8 mouse cellular contexts compared by ENCODE assay signal in the genomic region with DNA sequence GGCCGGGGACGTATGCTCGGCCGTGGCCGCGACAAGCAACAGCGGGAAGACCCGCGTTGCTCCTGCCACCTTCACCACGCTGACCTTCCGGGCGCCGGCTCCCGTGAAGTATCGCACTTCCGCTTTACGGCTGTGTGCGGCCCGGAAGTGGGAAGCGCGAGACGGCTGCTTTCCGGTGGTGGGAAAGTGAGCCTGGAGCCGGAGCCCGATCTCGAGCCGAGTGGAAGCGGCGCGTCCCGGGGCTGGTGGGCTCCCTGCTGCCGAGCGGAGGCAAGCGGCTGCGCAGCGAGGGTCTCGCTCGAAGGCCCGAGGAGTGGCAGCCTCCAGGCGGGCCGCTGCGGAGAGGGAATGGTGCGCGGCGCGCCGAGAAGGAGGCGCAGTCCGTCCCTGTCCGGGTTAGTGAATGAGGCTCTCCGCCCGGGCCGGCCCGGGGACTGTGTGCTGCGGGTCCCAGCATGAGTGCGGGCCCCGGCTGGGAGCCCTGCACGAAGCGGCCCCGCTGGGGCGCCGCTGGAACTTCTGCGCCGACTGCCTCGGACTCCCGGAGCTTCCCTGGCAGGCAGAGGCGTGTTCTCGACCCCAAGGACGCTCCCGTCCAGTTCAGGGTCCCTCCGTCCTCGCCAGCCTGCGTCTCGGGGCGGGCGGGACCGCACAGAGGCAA. TPM values are rescaled to one million over a fixed set of nuclear protein-coding genes. Genes with fewer than 3 reads are reported as not detected.
DNase-seq lines count a peak whose midpoint lies in the region; ATAC-seq and TF ChIP-seq lines count a peak whose summit lies in the region.

A gene (minus strand): TSS at position 108 of the 661 bp plus-strand sequence.
A gene (plus strand): TSS at position 159 of the 661 bp plus-strand sequence.

- DNase-seq in CD8-positive naive resting alpha-beta T cell, adult 2 months (ENCODE audit: low read depth in 2 of 2, low spot score in 2 of 2), result peak; percentile 74 to 79
- peak; percentile 74 for DNase-seq in c-Kit-positive CD71-negative TER-119-negative erythroid progenitor cells, embryonic 14.5 days (ENCODE audit: low read depth)
- DNase-seq in forebrain, embryonic 11.5 days (ENCODE audit: low spot score), result peak; percentile 91
- DNase-seq in heart, postnatal 0 days (ENCODE audit: low spot score), result peak; percentile 85
- DNase-seq in kidney, postnatal 4 days, result peak; percentile 89 to 94

- no peaks in the 10 kb centered on the region for H3K9me3 ChIP-seq in forebrain, embryonic 11.5 days (ENCODE audit: control insufficient read depth, low read length)
- no peaks in the 10 kb centered on the region for H3K9me3 ChIP-seq in heart, postnatal 0 days (replicated peaks; ENCODE audit: control insufficient read depth, low read length)
- H3K9me3 ChIP-seq in liver, embryonic 16.5 days (replicated peaks; ENCODE audit: control insufficient read depth, low read length), result no peaks in the 10 kb centered on the region; the same call in 1 of the 2 replicates
- H3K9me3 ChIP-seq in neural tube, embryonic 13.5 days, result no peaks in the 10 kb centered on the region

- WGBS in forebrain, embryonic 11.5 days, result under 1% methylated on average over 74 of the region's 77 CpGs
- under 1% methylated on average over 67 of the region's 77 CpGs for WGBS in heart, postnatal 0 days
- under 1% methylated on average over 69 of the region's 77 CpGs for WGBS in liver, embryonic 16.5 days (ENCODE audit: insufficient replicate concordance)
- WGBS in neural tube, embryonic 13.5 days, result under 1% methylated on average over 77 of the region's 77 CpGs

- no peak for TF ChIP-seq EP300 in heart, postnatal 0 days (IDR thresholded peaks at IDR 0.05; ENCODE audit: low read depth)

- no peak; the same call in 1 of the 2 replicates for TF ChIP-seq POLR2A in testis, adult 2 months (IDR thresholded peaks at IDR 0.05; ENCODE audit: control insufficient read depth, low read depth, low read length)

- peaks cover 2% of the 10 kb centered on the region; the same call in 1 of the 2 replicates for H3K36me3 ChIP-seq in forebrain, embryonic 11.5 days (ENCODE audit: control insufficient read depth, insufficient read depth, low read length)
- H3K36me3 ChIP-seq in heart, postnatal 0 days (replicated peaks; ENCODE audit: control insufficient read depth, insufficient read depth, low read length), result peaks cover 19% of the 10 kb centered on the region
- H3K36me3 ChIP-seq in liver, embryonic 16.5 days (ENCODE audit: control insufficient read depth, insufficient read depth), result peaks cover 18% of the 10 kb centered on the region
- peaks cover 28% of the 10 kb centered on the region for H3K36me3 ChIP-seq in neural tube, embryonic 13.5 days
- no peaks in the 10 kb centered on the region; the same call in 1 of the 2 replicates for H3K36me3 ChIP-seq in testis, adult 2 months (ENCODE audit: control insufficient read depth, insufficient read depth, low read length)

- peak within 1 kb of the TSS; percentile 72 for H3K4me2 ChIP-seq in forebrain, embryonic 11.5 days (ENCODE audit: low read depth, low read length, severe bottlenecking)
- peak within 1 kb of the TSS; percentile 95 for H3K4me2 ChIP-seq in heart, postnatal 0 days (ENCODE audit: low read depth, low read length)
- H3K4me2 ChIP-seq in liver, embryonic 16.5 days (ENCODE audit: low read depth, low read length), result peak within 1 kb of the TSS; percentile 92
- H3K4me2 ChIP-seq in neural tube, embryonic 13.5 days, result peak within 1 kb of the TSS; percentile 93

- ATAC-seq in forebrain, embryonic 11.5 days (replicated peaks; ENCODE audit: low FRiP score), result peak; percentile 94
- peak; percentile 95 for ATAC-seq in heart, postnatal 0 days (ENCODE audit: insufficient read depth, low read depth)
- peak; percentile 95 for ATAC-seq in liver, embryonic 16.5 days (ENCODE audit: low read depth)
- peak; percentile 95 for ATAC-seq in neural tube, embryonic 13.5 days (ENCODE audit: low read depth)

- peaks cover 8% of the 10 kb centered on the region; the same call in 1 of the 2 replicates for H3K4me1 ChIP-seq in forebrain, embryonic 11.5 days (replicated peaks; ENCODE audit: control insufficient read depth, insufficient read depth, low read length)
- H3K4me1 ChIP-seq in heart, postnatal 0 days (ENCODE audit: control insufficient read depth, insufficient read depth), result peaks cover 21% of the 10 kb centered on the region
- H3K4me1 ChIP-seq in liver, embryonic 16.5 days (ENCODE audit: control insufficient read depth, low read depth, low read length), result peaks cover 20% of the 10 kb centered on the region
- peaks cover 31% of the 10 kb centered on the region for H3K4me1 ChIP-seq in neural tube, embryonic 13.5 days (replicated peaks)
- H3K4me1 ChIP-seq in testis, adult 2 months (ENCODE audit: control insufficient read depth, insufficient read depth, low read length), result peaks cover 2% of the 10 kb centered on the region; the same call in 1 of the 2 replicates

- TF ChIP-seq CTCF in heart, postnatal 0 days (IDR thresholded peaks at IDR 0.05; ENCODE audit: low read depth), result no peak
- no peak for TF ChIP-seq CTCF in testis, adult 2 months (IDR thresholded peaks at IDR 0.05; ENCODE audit: control insufficient read depth, insufficient read depth, insufficient replicate concordance, low read depth, low read length)

- peak within 1 kb of the TSS; percentile 94 for H3K9ac ChIP-seq in forebrain, embryonic 11.5 days (ENCODE audit: low read length)
- peak within 1 kb of the TSS; percentile 98 for H3K9ac ChIP-seq in heart, postnatal 0 days (replicated peaks; ENCODE audit: low read depth, low read length)
- H3K9ac ChIP-seq in liver, embryonic 16.5 days (ENCODE audit: low read depth, low read length), result peak within 1 kb of the TSS; percentile 100
- H3K9ac ChIP-seq in neural tube, embryonic 13.5 days, result peak within 1 kb of the TSS; percentile 93

- H3K27me3 ChIP-seq in forebrain, embryonic 11.5 days (ENCODE audit: control insufficient read depth, insufficient read depth, low read length), result no peaks in the 10 kb centered on the region
- no peaks in the 10 kb centered on the region for H3K27me3 ChIP-seq in heart, postnatal 0 days (ENCODE audit: control insufficient read depth, insufficient read depth, low read length)
- H3K27me3 ChIP-seq in liver, embryonic 16.5 days (ENCODE audit: control insufficient read depth, insufficient read depth, low read depth, low read length), result no peaks in the 10 kb centered on the region
- no peaks in the 10 kb centered on the region for H3K27me3 ChIP-seq in neural tube, embryonic 13.5 days
- no peaks in the 10 kb centered on the region for H3K27me3 ChIP-seq in testis, adult 2 months (ENCODE audit: control insufficient read depth, insufficient read depth, low read length)

- H3K27ac ChIP-seq in forebrain, embryonic 11.5 days (ENCODE audit: low read depth, low read length), result 0 out of 2 replicates have a peak within 1 kb of the TSS, but pooled peaks have one; percentile 31
- peak within 1 kb of the TSS; percentile 89 for H3K27ac ChIP-seq in heart, postnatal 0 days (ENCODE audit: low read depth)
- peak within 1 kb of the TSS; percentile 84 for H3K27ac ChIP-seq in liver, embryonic 16.5 days (ENCODE audit: low read length)
- peak within 1 kb of the TSS; percentile 79 for H3K27ac ChIP-seq in neural tube, embryonic 13.5 days (replicated peaks)
- H3K27ac ChIP-seq in testis, adult 2 months (ENCODE audit: control insufficient read depth, insufficient read depth, low read depth, low read length), result peak within 1 kb of the TSS; percentile 81

- H3K4me3 ChIP-seq in forebrain, embryonic 11.5 days (ENCODE audit: low read depth, low read length), result peak within 1 kb of the TSS; percentile 97
- H3K4me3 ChIP-seq in heart, postnatal 0 days (ENCODE audit: low read depth, low read length), result peak within 1 kb of the TSS; percentile 100
- H3K4me3 ChIP-seq in liver, embryonic 16.5 days (ENCODE audit: low read depth, low read length), result peak within 1 kb of the TSS; percentile 100
- H3K4me3 ChIP-seq in neural tube, embryonic 13.5 days, result peak within 1 kb of the TSS; percentile 97
- peak within 1 kb of the TSS; percentile 99 for H3K4me3 ChIP-seq in testis, adult 2 months (ENCODE audit: control insufficient read depth, low read depth, low read length)

RNA-seq across cellular contexts. Expression of the first gene that starts in this region (rescaled TPM):
- 274 TPM in 2 replicates for polyA plus RNA-seq in forebrain, embryonic 11.5 days (2014; fragmentation: Nextera tagmentation; extraction: Ambion mirVana)
- total RNA-seq in heart, postnatal 0 days (2014; rRNA removed; ENCODE audit: low replicate concordance), result 273 and 367 TPM in 2 replicates
- 440 and 486 TPM in 2 replicates for polyA plus RNA-seq in heart, postnatal 0 days (2015; fragmentation: Nextera tagmentation; extraction: Ambion mirVana)
- 147 and 154 TPM in 2 replicates for polyA plus RNA-seq in liver, embryonic 16.5 days (2015; fragmentation: Nextera tagmentation; extraction: Ambion mirVana)
- 214 and 235 TPM in 2 replicates for polyA plus RNA-seq in neural tube, embryonic 13.5 days (2015; fragmentation: Nextera tagmentation; extraction: Ambion mirVana)
- 146 and 154 TPM in 2 replicates for polyA plus RNA-seq in testis, adult 2 months (2012; rRNA removed)

RNA-seq across cellular contexts. Expression of the second gene that starts in this region (rescaled TPM):
- 61.2 and 63.6 TPM in 2 replicates for polyA plus RNA-seq in forebrain, embryonic 11.5 days (2014; fragmentation: Nextera tagmentation; extraction: Ambion mirVana)
- total RNA-seq in heart, postnatal 0 days (2014; rRNA removed; ENCODE audit: low replicate concordance), result 21.0 and 21.4 TPM in 2 replicates
- 15.9 and 16.5 TPM in 2 replicates for polyA plus RNA-seq in heart, postnatal 0 days (2015; fragmentation: Nextera tagmentation; extraction: Ambion mirVana)
- 11.6 and 11.8 TPM in 2 replicates for polyA plus RNA-seq in liver, embryonic 16.5 days (2015; fragmentation: Nextera tagmentation; extraction: Ambion mirVana)
- 33.2 and 44.3 TPM in 2 replicates for polyA plus RNA-seq in neural tube, embryonic 13.5 days (2015; fragmentation: Nextera tagmentation; extraction: Ambion mirVana)
- 6.5 and 7.6 TPM in 2 replicates for polyA plus RNA-seq in testis, adult 2 months (2012; rRNA removed)

Comparison
In these comparisons a context has a peak if more than half of its experiments do, and no peak if none do; other contexts are left out.
1. Peak in every context shown above with its lines: DNase-seq, ATAC-seq, H3K4me3 ChIP-seq and H3K27ac ChIP-seq.
2. H3K27ac ChIP-seq: peak in every context shown above with its lines; median percentile 89 in heart, postnatal 0 days; 84 in liver, embryonic 16.5 days; 81 in testis, adult 2 months; 79 in neural tube, embryonic 13.5 days; 31 in forebrain, embryonic 11.5 days.